Mouse (Mus musculus) megakaryocyte, embryonic 14.5 days (primary cell): ENCODE data around the gene Pde4d. TPM values are rescaled to one million over a fixed set of nuclear protein-coding genes. Genes with fewer than 3 reads are reported as not detected.

Source experiments
- H3K27me3 ChIP-seq: replicated peaks from 2 replicates; pipeline ENCODE3; 2012; ENCODE audit warnings: inconsistent platforms
- H3K36me3 ChIP-seq: replicated peaks from 2 replicates; pipeline ENCODE3; 2012; ENCODE audit warnings: low read length, inconsistent platforms, mixed read lengths
- H3K4me1 ChIP-seq: 2 replicates; pipeline ENCODE4 v1.6.1; 2012; ENCODE audit warnings: inconsistent platforms
- H3K4me3 ChIP-seq: replicated peaks from 2 replicates; pipeline ENCODE3; 2012; ENCODE audit warnings: moderate library complexity, mild to moderate bottlenecking, inconsistent platforms
- H3K9me3 ChIP-seq: 2 replicates; pipeline ENCODE4 v1.6.1; 2012; ENCODE audit warnings: inconsistent platforms
- FLI1 ChIP-seq: IDR thresholded peaks from 2 replicates; pipeline ENCODE4 v1.6.1; 2012; ENCODE audit warnings: low read length, inconsistent platforms, mixed read lengths
- GATA1 ChIP-seq: IDR thresholded peaks from 3 replicates; pipeline ENCODE4 v1.6.1; 2012; ENCODE audit warnings: mixed read lengths, low read length, inconsistent platforms, borderline replicate concordance
- polyA plus RNA-seq: library from polyadenylated mRNA; stranded (reverse); fragments of >175 nt; gene quantifications from 2 replicates; pipeline ENCODE4 v1.2.3, GENCODE M21; 2012; ENCODE audit warnings: low replicate concordance; ENCODE audit not compliant: insufficient read depth

Gene Pde4d
- polyA plus RNA-seq, 1 experiment: 2.8 TPM

DNA sequence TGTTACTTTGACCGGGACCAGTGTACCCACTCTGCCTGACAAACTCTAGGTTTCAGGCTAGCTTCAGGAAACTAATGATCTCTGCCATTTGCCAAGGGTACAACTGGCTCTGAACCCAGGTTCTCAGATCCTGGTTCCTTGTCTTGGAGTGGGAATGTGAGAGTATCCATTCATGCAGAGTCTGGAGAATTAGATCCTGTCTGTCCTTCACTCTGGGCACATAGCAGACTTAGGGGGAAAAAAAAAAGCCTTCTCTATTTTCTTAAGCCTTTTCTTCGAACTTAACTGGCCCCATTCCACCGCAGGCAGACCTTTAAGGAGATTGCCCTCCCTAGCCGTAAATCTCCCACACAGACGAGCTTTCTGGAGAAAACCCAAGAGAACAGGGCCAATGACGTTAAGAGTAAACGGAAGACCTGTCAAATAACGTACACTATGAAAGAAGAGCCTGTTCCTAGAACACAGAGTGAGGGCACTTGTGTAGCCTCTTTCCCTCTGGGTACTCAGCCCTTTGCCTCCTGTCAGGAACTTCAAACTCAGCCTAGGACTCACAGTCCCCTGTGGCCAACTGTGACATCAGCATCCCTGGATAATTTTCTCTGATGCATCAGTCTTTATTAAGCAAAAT, 1302.6 kb downstream of the Pde4d start:
- TF ChIP-seq GATA1 (no peak), FLI1 (no peak)
- H3K4me1 ChIP-seq: peaks cover 3% of the 10 kb centered on the region; the same call in 1 of the 2 replicates
- no peak overlapping the region for H3K4me3 ChIP-seq
- no peaks in the 10 kb centered on the region for H3K27me3 ChIP-seq
- peaks cover 4% of the 10 kb centered on the region for H3K36me3 ChIP-seq
- no peaks in the 10 kb centered on the region for H3K9me3 ChIP-seq

DNA sequence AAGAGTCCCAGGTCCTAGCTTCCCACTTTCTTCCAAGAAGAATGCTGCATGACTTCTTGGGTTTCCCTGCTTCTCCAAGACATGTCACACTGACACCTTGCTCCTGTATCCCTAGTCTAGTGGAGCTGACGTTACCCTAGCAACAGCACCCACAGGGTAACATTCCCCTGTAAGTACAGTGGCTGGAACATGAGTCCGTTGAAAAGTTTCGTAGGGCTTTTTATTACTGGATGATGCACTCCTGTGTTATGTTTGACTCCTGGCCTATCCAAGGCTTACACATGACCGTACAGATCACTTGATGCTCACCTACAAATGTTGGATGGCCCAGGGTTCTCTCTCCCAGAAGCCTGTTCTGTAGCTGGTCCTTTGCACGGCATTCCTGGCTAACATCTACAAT, 1307.1 kb downstream of the Pde4d start:
- peaks cover 5% of the 10 kb centered on the region for H3K36me3 ChIP-seq
- H3K4me1 ChIP-seq: no peaks in the 10 kb centered on the region; the same call in 1 of the 2 replicates
- H3K27me3 ChIP-seq: no peaks in the 10 kb centered on the region
- H3K4me3 ChIP-seq: no peak overlapping the region
- TF ChIP-seq GATA1 (no peak), FLI1 (no peak)
- no peaks in the 10 kb centered on the region for H3K9me3 ChIP-seq

GRCm38 (mm10) chr13:109759201-109759600, 1309.5 kb downstream of the Pde4d start:
- no peaks in the 10 kb centered on the region for H3K27me3 ChIP-seq
- H3K9me3 ChIP-seq: no peaks in the 10 kb centered on the region
- H3K4me3 ChIP-seq: no peak overlapping the region
- H3K36me3 ChIP-seq: peaks cover 5% of the 10 kb centered on the region
- TF ChIP-seq GATA1 (no peak), FLI1 (no peak)
- H3K4me1 ChIP-seq: no peaks in the 10 kb centered on the region; the same call in 1 of the 2 replicates

GRCm38 (mm10) chr13:109761081-109761480, 1311.3 kb downstream of the Pde4d start:
- Histone ChIP-seq H3K9me3 (no peaks in the 10 kb centered on the region), H3K27me3 (no peaks in the 10 kb centered on the region), H3K4me1 (no peaks in the 10 kb centered on the region; the same call in 1 of the 2 replicates), H3K36me3 (peaks cover 5% of the 10 kb centered on the region), H3K4me3 (no peak overlapping the region)
- TF ChIP-seq GATA1: no peak
- no peak for TF ChIP-seq FLI1

DNA sequence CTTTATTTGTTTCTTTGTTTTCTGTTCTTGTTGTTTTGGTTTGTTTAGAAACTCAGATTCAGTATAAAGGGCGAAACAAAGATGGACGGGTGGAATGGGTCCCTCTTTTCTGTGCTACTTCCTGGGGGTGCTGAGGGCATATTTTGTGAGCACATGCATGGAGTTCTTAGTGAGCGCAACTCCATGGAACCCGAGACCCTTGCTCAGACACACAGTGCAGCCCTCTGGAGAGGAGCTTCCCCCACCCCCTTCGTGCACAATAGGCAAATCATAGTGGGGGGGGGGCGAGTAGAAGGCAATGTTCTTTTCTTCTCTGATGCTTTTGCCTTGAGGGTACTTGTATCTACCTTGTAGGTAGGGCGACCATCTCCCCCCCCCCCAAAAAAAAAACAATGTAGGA, 1325.0 kb downstream of the Pde4d start:
- Histone ChIP-seq H3K9me3 (no peaks in the 10 kb centered on the region), H3K4me1 (peaks cover 30% of the 10 kb centered on the region), H3K4me3 (no peak overlapping the region), H3K27me3 (no peaks in the 10 kb centered on the region), H3K36me3 (peaks cover 16% of the 10 kb centered on the region)
- TF ChIP-seq FLI1 (no peak), GATA1 (no peak)

GRCm38 (mm10) chr13:109775197-109775596, 1325.4 kb downstream of the Pde4d start:
- TF ChIP-seq FLI1: no peak
- TF ChIP-seq GATA1: no peak
- H3K4me1 ChIP-seq: peaks cover 30% of the 10 kb centered on the region

GRCm38 (mm10) chr13:109776116-109776515, 1326.4 kb downstream of the Pde4d start:
- TF ChIP-seq GATA1 (no peak), FLI1 (no peak)
- no peaks in the 10 kb centered on the region for H3K9me3 ChIP-seq
- H3K4me1 ChIP-seq: peaks cover 30% of the 10 kb centered on the region
- peaks cover 13% of the 10 kb centered on the region for H3K36me3 ChIP-seq
- no peaks in the 10 kb centered on the region for H3K27me3 ChIP-seq
- peak overlapping the region; percentile 91 for H3K4me3 ChIP-seq

More at GRCm38 (mm10) chr13:109775197-109775596, 1325.4 kb downstream of the Pde4d start:
- Histone ChIP-seq H3K4me3 (no peak overlapping the region), H3K9me3 (no peaks in the 10 kb centered on the region), H3K27me3 (no peaks in the 10 kb centered on the region), H3K36me3 (peaks cover 13% of the 10 kb centered on the region)

GRCm38 (mm10) chr13:109776995-109777394, 1327.2 kb downstream of the Pde4d start:
- Histone ChIP-seq H3K4me1 (peaks cover 34% of the 10 kb centered on the region), H3K9me3 (no peaks in the 10 kb centered on the region), H3K36me3 (peaks cover 10% of the 10 kb centered on the region), H3K27me3 (no peaks in the 10 kb centered on the region), H3K4me3 (no peak overlapping the region)
- TF ChIP-seq GATA1: no peak
- TF ChIP-seq FLI1: no peak

GRCm38 (mm10) chr13:109777441-109777840, 1327.7 kb downstream of the Pde4d start:
- no peak for TF ChIP-seq FLI1
- no peak for TF ChIP-seq GATA1
- Histone ChIP-seq H3K27me3 (no peaks in the 10 kb centered on the region), H3K36me3 (peaks cover 10% of the 10 kb centered on the region), H3K4me1 (peaks cover 34% of the 10 kb centered on the region), H3K4me3 (no peak overlapping the region), H3K9me3 (no peaks in the 10 kb centered on the region)

GRCm38 (mm10) chr13:109778297-109778835, 1328.6 kb downstream of the Pde4d start:
- no peaks in the 10 kb centered on the region for H3K9me3 ChIP-seq
- H3K4me3 ChIP-seq: no peak overlapping the region
- TF ChIP-seq FLI1 (no peak), GATA1 (no peak)
- H3K4me1 ChIP-seq: peaks cover 35% of the 10 kb centered on the region
- peaks cover 3% of the 10 kb centered on the region for H3K36me3 ChIP-seq
- H3K27me3 ChIP-seq: peaks cover 2% of the 10 kb centered on the region
